Mouse (Mus musculus): ENCODE measurements around the gene Rad18. TPM values are rescaled to one million over a fixed set of nuclear protein-coding genes. Genes with fewer than 3 reads are reported as not detected.
A peak's percentile ranks its signal among the peaks of the same experiment; 100 is the strongest.

The Rad18 gene
- polyA plus RNA-seq, 1 experiment from 2014 or later: 14.4 TPM

GRCm38 (mm10) chr6:112735054-112735453, 38.6 kb upstream of the Rad18 start:
- TF ChIP-seq CTCF (IDR thresholded peaks at IDR 0.05; ENCODE audit: low read depth) (no peak), EP300 (IDR thresholded peaks at IDR 0.05; ENCODE audit: low read depth) (no peak)
- ATAC-seq: no peak
- Histone ChIP-seq H3K9me3 (ENCODE audit: low read length) (no peaks in the 10 kb centered on the region), H3K27me3 (ENCODE audit: insufficient read depth, low read length) (no peaks in the 10 kb centered on the region), H3K36me3 (replicated peaks; ENCODE audit: insufficient read depth, low read length) (no peaks in the 10 kb centered on the region), H3K4me2 (ENCODE audit: low read depth, low read length) (no peak overlapping the region), H3K9ac (replicated peaks) (no peak overlapping the region), H3K27ac (ENCODE audit: low read depth) (no peak overlapping the region), H3K4me3 (ENCODE audit: low read depth, low read length) (no peak overlapping the region), H3K4me1 (ENCODE audit: insufficient read depth) (no peaks in the 10 kb centered on the region)
- WGBS (ENCODE audit: insufficient replicate concordance): 73% methylated on average over 2 of the region's 2 CpGs
- no peak for DNase-seq

- Histone ChIP-seq H3K9ac (replicated peaks) (no peak overlapping the region), H3K4me3 (ENCODE audit: low read depth, low read length) (no peak overlapping the region), H3K4me2 (ENCODE audit: low read depth, low read length) (no peak overlapping the region), H3K9me3 (ENCODE audit: low read length) (no peaks in the 10 kb centered on the region), H3K4me1 (ENCODE audit: insufficient read depth) (no peaks in the 10 kb centered on the region), H3K27ac (ENCODE audit: low read depth) (no peak overlapping the region), H3K27me3 (ENCODE audit: insufficient read depth, low read length) (no peaks in the 10 kb centered on the region), H3K36me3 (replicated peaks; ENCODE audit: insufficient read depth, low read length) (no peaks in the 10 kb centered on the region)
- ATAC-seq: no peak
- WGBS (ENCODE audit: insufficient replicate concordance): 76% methylated on average over 5 of the region's 5 CpGs
- no peak for DNase-seq
- TF ChIP-seq EP300 (IDR thresholded peaks at IDR 0.05; ENCODE audit: low read depth) (no peak), CTCF (IDR thresholded peaks at IDR 0.05; ENCODE audit: low read depth) (no peak)
Measured at GRCm38 (mm10) chr6:112733942-112734341, 37.5 kb upstream of the Rad18 start.

GRCm38 (mm10) chr6:112732434-112732833, 35.9 kb upstream of the Rad18 start:
- TF ChIP-seq EP300 (IDR thresholded peaks at IDR 0.05; ENCODE audit: low read depth) (no peak), CTCF (IDR thresholded peaks at IDR 0.05; ENCODE audit: low read depth) (peak; percentile 50)
- H3K36me3 ChIP-seq (replicated peaks; ENCODE audit: insufficient read depth, low read length): no peaks in the 10 kb centered on the region
- no peak for ATAC-seq
- DNase-seq: no peak
- no peaks in the 10 kb centered on the region for H3K27me3 ChIP-seq (ENCODE audit: insufficient read depth, low read length)
- no peaks in the 10 kb centered on the region for H3K9me3 ChIP-seq (ENCODE audit: low read length)
- no peaks in the 10 kb centered on the region; the same call in 1 of the 2 replicates for H3K4me1 ChIP-seq (ENCODE audit: insufficient read depth)
- H3K9ac ChIP-seq (replicated peaks): no peak overlapping the region
- H3K4me3 ChIP-seq (ENCODE audit: low read depth, low read length): no peak overlapping the region
- no peak overlapping the region for H3K4me2 ChIP-seq (ENCODE audit: low read depth, low read length)
- 86% methylated on average over 3 of the region's 3 CpGs for WGBS (ENCODE audit: insufficient replicate concordance)
- H3K27ac ChIP-seq (ENCODE audit: low read depth): no peak overlapping the region

GRCm38 (mm10) chr6:112731386-112731785, 34.9 kb upstream of the Rad18 start:
- no peaks in the 10 kb centered on the region for H3K27me3 ChIP-seq (ENCODE audit: insufficient read depth, low read length)
- no peaks in the 10 kb centered on the region for H3K9me3 ChIP-seq (ENCODE audit: low read length)
- H3K4me2 ChIP-seq (ENCODE audit: low read depth, low read length): no peak overlapping the region
- no peak overlapping the region for H3K9ac ChIP-seq (replicated peaks)
- no peak for ATAC-seq
- no peaks in the 10 kb centered on the region for H3K36me3 ChIP-seq (replicated peaks; ENCODE audit: insufficient read depth, low read length)
- H3K4me3 ChIP-seq (ENCODE audit: low read depth, low read length): no peak overlapping the region
- H3K4me1 ChIP-seq (ENCODE audit: insufficient read depth): no peaks in the 10 kb centered on the region; the same call in 1 of the 2 replicates
- no peak for DNase-seq
- H3K27ac ChIP-seq (ENCODE audit: low read depth): no peak overlapping the region
- TF ChIP-seq EP300 (IDR thresholded peaks at IDR 0.05; ENCODE audit: low read depth): no peak
- TF ChIP-seq CTCF (IDR thresholded peaks at IDR 0.05; ENCODE audit: low read depth): no peak
- WGBS (ENCODE audit: insufficient replicate concordance): 86% methylated on average over 10 of the region's 10 CpGs

DNA sequence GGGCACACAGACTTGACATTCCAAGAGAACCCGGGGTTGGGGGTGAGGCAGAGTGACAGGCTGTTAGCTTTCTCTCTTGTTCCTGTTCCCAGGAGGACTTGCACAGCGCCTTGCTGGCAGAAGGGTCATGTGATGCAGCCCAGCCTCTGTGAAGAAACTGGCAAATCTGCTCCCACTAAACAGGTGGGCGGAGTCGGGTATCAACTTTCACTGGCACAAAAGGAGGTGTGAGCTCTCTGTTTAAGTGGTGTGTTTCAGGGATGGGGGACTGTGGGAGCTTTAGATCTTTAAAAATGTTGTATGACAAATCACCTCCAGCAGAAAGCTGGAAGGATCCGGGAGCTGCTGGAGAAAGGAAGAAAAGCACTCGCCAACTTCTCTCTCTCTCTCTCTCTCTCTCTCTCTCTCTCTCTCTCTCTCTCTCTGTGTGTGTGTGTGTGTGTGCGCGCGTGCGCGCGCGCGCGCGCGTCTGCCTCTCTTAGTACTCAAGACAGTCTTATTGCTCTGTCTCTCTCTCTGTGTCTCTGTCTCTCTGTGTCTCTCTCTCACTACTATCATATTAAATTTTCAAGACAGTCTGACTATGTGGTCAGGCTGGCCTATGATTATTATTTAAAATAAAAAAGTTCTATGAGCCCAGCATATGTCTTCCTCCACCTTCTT, 32.4 kb upstream of the Rad18 start:
- WGBS (ENCODE audit: insufficient replicate concordance): 17% methylated on average over 16 of the region's 17 CpGs
- no peaks in the 10 kb centered on the region; the same call in 1 of the 2 replicates for H3K4me1 ChIP-seq (ENCODE audit: insufficient read depth)
- H3K9ac ChIP-seq (replicated peaks): no peak overlapping the region
- H3K27me3 ChIP-seq (ENCODE audit: insufficient read depth, low read length): no peaks in the 10 kb centered on the region
- H3K4me2 ChIP-seq (ENCODE audit: low read depth, low read length): peak overlapping the region; percentile 57
- DNase-seq (peak; percentile 44), ATAC-seq (peak; percentile 64)
- no peak overlapping the region for H3K27ac ChIP-seq (ENCODE audit: low read depth)
- peak overlapping the region; percentile 25; the same call in 1 of the 2 replicates for H3K4me3 ChIP-seq (ENCODE audit: low read depth, low read length)
- TF ChIP-seq CTCF (IDR thresholded peaks at IDR 0.05; ENCODE audit: low read depth) (no peak), EP300 (IDR thresholded peaks at IDR 0.05; ENCODE audit: low read depth) (no peak)
- no peaks in the 10 kb centered on the region for H3K9me3 ChIP-seq (ENCODE audit: low read length)
- H3K36me3 ChIP-seq (replicated peaks; ENCODE audit: insufficient read depth, low read length): no peaks in the 10 kb centered on the region

DNA sequence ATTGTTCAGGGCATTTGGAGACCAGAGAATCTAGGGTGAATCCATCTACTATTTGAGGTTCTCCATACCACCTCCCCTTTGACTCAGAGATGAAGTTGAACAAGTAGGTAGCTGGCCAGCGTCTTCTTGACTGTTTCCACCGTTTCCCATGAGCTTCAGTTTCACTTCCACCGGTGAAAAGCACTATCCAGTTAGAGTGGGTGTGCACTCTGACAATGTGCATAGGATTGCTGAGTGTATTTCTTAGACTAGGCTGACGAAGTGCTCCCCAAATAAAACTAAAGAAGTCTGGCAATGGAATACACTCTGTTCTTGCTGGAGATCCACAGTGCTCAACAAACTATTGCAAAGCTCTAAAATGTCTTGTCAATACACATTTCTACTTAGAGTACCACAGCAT, 29.0 kb upstream of the Rad18 start:
- Histone ChIP-seq H3K4me1 (ENCODE audit: insufficient read depth) (no peaks in the 10 kb centered on the region; the same call in 1 of the 2 replicates), H3K27ac (ENCODE audit: low read depth) (no peak overlapping the region), H3K9ac (replicated peaks) (no peak overlapping the region), H3K36me3 (replicated peaks; ENCODE audit: insufficient read depth, low read length) (no peaks in the 10 kb centered on the region), H3K4me2 (ENCODE audit: low read depth, low read length) (no peak overlapping the region), H3K4me3 (ENCODE audit: low read depth, low read length) (no peak overlapping the region), H3K9me3 (ENCODE audit: low read length) (no peaks in the 10 kb centered on the region), H3K27me3 (ENCODE audit: insufficient read depth, low read length) (no peaks in the 10 kb centered on the region)
- DNase-seq (no peak), ATAC-seq (no peak)
- 67% methylated on average over 4 of the region's 4 CpGs for WGBS (ENCODE audit: insufficient replicate concordance)
- TF ChIP-seq EP300 (IDR thresholded peaks at IDR 0.05; ENCODE audit: low read depth): no peak
- no peak for TF ChIP-seq CTCF (IDR thresholded peaks at IDR 0.05; ENCODE audit: low read depth)
